Mouse (Mus musculus) lung, postnatal 0 days (tissue): ENCODE data around the gene Dock10. TPM values are rescaled to one million over a fixed set of nuclear protein-coding genes. Genes with fewer than 3 reads are reported as not detected.

Source experiments
- ATAC-seq: fragments of 200-750 bp; cut with Nextera tagmentation; 2 replicates; pipeline ENCODE4 v1.8.0; 2017; ENCODE audit warnings: moderate library complexity
- DNase-seq: peaks from one replicate; pipeline ENCODE4 v3.0.0-alpha.2; 2016; ENCODE audit warnings: low spot score
- H3K27ac ChIP-seq: fragments of 300-500 bp; sonication (generic); 2 replicates; pipeline ENCODE4 v1.5.1; 2014; ENCODE audit warnings: antibody characterized with exemption, mild to moderate bottlenecking, low read length, mixed read lengths
- H3K27me3 ChIP-seq: fragments of 300-500 bp; sonication (generic); replicated peaks from 2 replicates; pipeline ENCODE4 v1.6.1; 2014; ENCODE audit warnings: low read length, mixed read lengths; ENCODE audit not compliant: insufficient read depth
- H3K36me3 ChIP-seq: fragments of 300-500 bp; sonication (generic); 2 replicates; pipeline ENCODE4 v1.6.1; 2014; ENCODE audit warnings: low read length, mixed read lengths; ENCODE audit not compliant: insufficient read depth
- H3K4me1 ChIP-seq: fragments of 300-500 bp; sonication (generic); 2 replicates; pipeline ENCODE4 v1.6.1; 2014; ENCODE audit warnings: antibody characterized with exemption, low read depth, low read length, mixed read lengths; ENCODE audit not compliant: insufficient read depth
- H3K4me2 ChIP-seq: fragments of 300-500 bp; sonication (generic); replicated peaks from 2 replicates; pipeline ENCODE4 v1.6.1; 2014; ENCODE audit warnings: low read depth, mild to moderate bottlenecking, low read length, moderate library complexity, mixed read lengths
- H3K4me3 ChIP-seq: fragments of 300-500 bp; sonication (generic); 2 replicates; pipeline ENCODE4 v1.5.1; 2014; ENCODE audit warnings: low read depth, low read length
- H3K9ac ChIP-seq: fragments of 300-500 bp; sonication (generic); replicated peaks from 2 replicates; pipeline ENCODE4 v1.6.1; 2014; ENCODE audit warnings: low read depth, mild to moderate bottlenecking
- H3K9me3 ChIP-seq: fragments of 300-500 bp; sonication (generic); 2 replicates; pipeline ENCODE4 v1.6.1; 2016; ENCODE audit warnings: low read length, mixed read lengths
- CTCF ChIP-seq: IDR thresholded peaks from 2 replicates; pipeline ENCODE4 v1.5.1; 2016; ENCODE audit warnings: antibody characterized with exemption, mild to moderate bottlenecking
- EP300 ChIP-seq: IDR thresholded peaks from 2 replicates; pipeline ENCODE4 v1.6.1; 2016; ENCODE audit warnings: antibody characterized with exemption, mild to moderate bottlenecking, control low read depth
- WGBS: fragments of 180-500 bp; shearing (Covaris S2); extraction: QIAGEN DNeasy Blood & Tissue Kit; methylation state at CpG from one replicate; pipeline ENCODE4 v1.1.7; 2014; 5-methylcytosine and 5-hydroxymethylcytosine counted together
- polyA plus RNA-seq: library from polyadenylated mRNA; unstranded; fragments of >200 nt; fragmentation: Nextera tagmentation; extraction: Ambion mirVana; gene quantifications from 2 replicates; pipeline ENCODE4 v1.2.1, GENCODE M21; 2015

The Dock10 gene
- polyA plus RNA-seq, 1 experiment from 2014 or later: 6.0 TPM

- no peak overlapping the region for H3K4me3 ChIP-seq
- H3K9me3 ChIP-seq: no peaks in the 10 kb centered on the region
- no peaks in the 10 kb centered on the region for H3K36me3 ChIP-seq
- peak overlapping the region; percentile 32; the same call in 1 of the 2 replicates for H3K4me2 ChIP-seq
- H3K4me1 ChIP-seq: no peaks in the 10 kb centered on the region
- ATAC-seq: peak; percentile 63
- H3K27me3 ChIP-seq: no peaks in the 10 kb centered on the region
- 36% methylated on average over 5 of the region's 5 CpGs for WGBS
- H3K9ac ChIP-seq: no peak overlapping the region
- peak; percentile 77 for DNase-seq
- H3K27ac ChIP-seq: peak overlapping the region; percentile 64
- TF ChIP-seq CTCF (peak; percentile 20; the same call in 1 of the 2 replicates), EP300 (peak; percentile 20; the same call in 1 of the 2 replicates)
These were observed 48.2 kb downstream of the Dock10 start for GRCm38 (mm10) chr1:80710097-80710541.

- Histone ChIP-seq H3K4me2 (peak overlapping the region; percentile 32), H3K4me3 (peak overlapping the region; percentile 25; the same call in 1 of the 2 replicates), H3K27me3 (no peaks in the 10 kb centered on the region), H3K9me3 (no peaks in the 10 kb centered on the region), H3K9ac (no peak overlapping the region), H3K4me1 (no peaks in the 10 kb centered on the region), H3K36me3 (no peaks in the 10 kb centered on the region), H3K27ac (no peak overlapping the region)
- 58% methylated on average over 14 of the region's 14 CpGs for WGBS
- DNase-seq (peak; percentile 33), ATAC-seq (peak; percentile 32; the same call in 1 of the 2 replicates)
- TF ChIP-seq CTCF: no peak
These were observed 49.0 kb downstream of the Dock10 start for GRCm38 (mm10) chr1:80709299-80709698.

- WGBS: 95% methylated on average over 1 of the region's 1 CpGs
These were observed 55.0 kb downstream of the Dock10 start for GRCm38 (mm10) chr1:80703279-80703678.

GRCm38 (mm10) chr1:80676004-80676673 lies 82.2 kb downstream of the Dock10 start:
- Histone ChIP-seq H3K27me3 (no peaks in the 10 kb centered on the region), H3K36me3 (no peaks in the 10 kb centered on the region), H3K27ac (no peak overlapping the region), H3K4me1 (no peaks in the 10 kb centered on the region), H3K4me3 (no peak overlapping the region), H3K9ac (no peak overlapping the region), H3K9me3 (no peaks in the 10 kb centered on the region), H3K4me2 (no peak overlapping the region)
- WGBS: 27% methylated on average over 1 of the region's 1 CpGs
- no peak for DNase-seq
- ATAC-seq: no peak
- TF ChIP-seq EP300 (no peak), CTCF (no peak)

More at GRCm38 (mm10) chr1:80703279-80703678, 55.0 kb downstream of the Dock10 start:
- Histone ChIP-seq H3K9ac (no peak overlapping the region), H3K4me1 (no peaks in the 10 kb centered on the region), H3K4me3 (no peak overlapping the region), H3K9me3 (no peaks in the 10 kb centered on the region), H3K27ac (no peak overlapping the region), H3K4me2 (no peak overlapping the region), H3K36me3 (no peaks in the 10 kb centered on the region), H3K27me3 (no peaks in the 10 kb centered on the region)
- no peak for ATAC-seq
- TF ChIP-seq EP300: no peak
- no peak for TF ChIP-seq CTCF
- DNase-seq: no peak

- no peaks in the 10 kb centered on the region for H3K9me3 ChIP-seq
- H3K4me3 ChIP-seq: no peak overlapping the region
- no peak for DNase-seq
- TF ChIP-seq EP300: no peak
- no peak for TF ChIP-seq CTCF
- H3K9ac ChIP-seq: no peak overlapping the region
- H3K27me3 ChIP-seq: no peaks in the 10 kb centered on the region
- no peak overlapping the region for H3K27ac ChIP-seq
- no peaks in the 10 kb centered on the region for H3K36me3 ChIP-seq
- no peak overlapping the region for H3K4me2 ChIP-seq
- 81% methylated on average over 3 of the region's 3 CpGs for WGBS
- no peak for ATAC-seq
- no peaks in the 10 kb centered on the region for H3K4me1 ChIP-seq
These were observed 86.6 kb downstream of the Dock10 start for GRCm38 (mm10) chr1:80671730-80672129.

GRCm38 (mm10) chr1:80671056-80671455 lies 87.3 kb downstream of the Dock10 start:
- Histone ChIP-seq H3K27ac (no peak overlapping the region), H3K9me3 (no peaks in the 10 kb centered on the region), H3K4me1 (no peaks in the 10 kb centered on the region), H3K36me3 (no peaks in the 10 kb centered on the region), H3K4me2 (no peak overlapping the region), H3K27me3 (no peaks in the 10 kb centered on the region), H3K9ac (no peak overlapping the region), H3K4me3 (no peak overlapping the region)
- DNase-seq: no peak
- ATAC-seq: no peak
- WGBS: 68% methylated on average over 5 of the region's 5 CpGs
- no peak for TF ChIP-seq CTCF
- TF ChIP-seq EP300: no peak
